Mouse (Mus musculus) lung, postnatal 0 days (tissue): ENCODE measurements around the gene Phb2.

ENCODE experiments used
- CTCF ChIP-seq: IDR thresholded peaks from 2 replicates; pipeline ENCODE4 v1.5.1; 2016; ENCODE audit warnings: antibody characterized with exemption, mild to moderate bottlenecking
- EP300 ChIP-seq: IDR thresholded peaks from 2 replicates; pipeline ENCODE4 v1.6.1; 2016; ENCODE audit warnings: antibody characterized with exemption, mild to moderate bottlenecking, control low read depth

DNA sequence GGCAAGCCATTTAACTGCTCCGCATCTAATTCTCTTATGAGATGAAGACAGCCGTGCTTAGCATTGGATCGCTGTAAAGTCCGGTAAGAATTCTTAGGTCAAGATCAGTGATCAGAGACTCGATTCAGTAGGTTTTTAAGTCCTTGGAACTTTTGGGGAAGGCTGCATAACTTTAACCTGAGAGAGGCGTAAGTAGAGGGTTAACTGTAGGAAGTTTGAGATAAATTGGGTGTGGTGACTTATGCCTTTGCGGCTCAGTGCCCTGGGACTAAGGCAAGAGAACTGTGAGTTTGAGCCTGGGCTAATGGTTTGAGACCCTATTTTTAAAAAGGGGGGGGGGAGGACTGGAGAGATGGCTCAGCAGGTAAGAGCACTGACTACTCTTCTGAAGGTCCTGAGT lies 47.9 kb upstream of the Phb2 start:
- TF ChIP-seq EP300 (no peak), CTCF (no peak)
